In genomic region chr10:56892666-56893209, GRCm38 (mm10) we compare ENCODE assay signal across 15 mouse cellular contexts.
DNase-seq lines count a peak whose midpoint lies in the region; ATAC-seq and TF ChIP-seq lines count a peak whose summit lies in the region.
"Had no signal": no experiment of that assay in that cellular context is flagged by ENCODE, and none has a peak within 500 bp of the region (broad histone marks: within the 10 kb centered on the region; RNA-seq: fewer than 3 reads in every experiment).

No protein-coding gene starts in this region.

- ATAC-seq in forebrain, embryonic 12.5 days (ENCODE audit: low FRiP score) = no peak; the same call in none of the 2 replicates
- ATAC-seq in forebrain, embryonic 11.5 days (replicated peaks; ENCODE audit: low FRiP score) = no peak; the same call in 1 of the 2 replicates
- ATAC-seq in hindbrain, embryonic 12.5 days (ENCODE audit: low FRiP score) = peak; percentile 22; the same call in 1 of the 2 replicates
- ATAC-seq in midbrain, embryonic 13.5 days = no peak; the same call in 1 of the 2 replicates
- ATAC-seq in erythroid progenitor cell, adult 5-6 weeks (replicated peaks; ENCODE audit: low FRiP score, poor library complexity, severe bottlenecking) = no peak

- peak overlapping the region; percentile 58 for H3K27ac ChIP-seq in forebrain, embryonic 12.5 days
- no peak overlapping the region for H3K27ac ChIP-seq in forebrain, embryonic 11.5 days (ENCODE audit: low read depth, low read length)
- H3K27ac ChIP-seq in cortical plate, adult 2 months (ENCODE audit: insufficient read depth, low read length) = peak overlapping the region; percentile 76
- peak overlapping the region; percentile 17; the same call in 1 of the 2 replicates for H3K27ac ChIP-seq in hindbrain, embryonic 12.5 days
- no peak overlapping the region for H3K27ac ChIP-seq in midbrain, embryonic 13.5 days
- H3K27ac ChIP-seq: liver, embryonic 14.5 days had no signal

- no peak for TF ChIP-seq CTCF in cortical plate, adult 2 months (IDR thresholded peaks at IDR 0.05; ENCODE audit: extremely low read depth, insufficient read depth, low read length)

- 53% methylated on average over 10 of the region's 10 CpGs for WGBS in forebrain, embryonic 12.5 days
- WGBS in forebrain, embryonic 11.5 days = 61% methylated on average over 10 of the region's 10 CpGs
- WGBS in hindbrain, embryonic 12.5 days = 52% methylated on average over 10 of the region's 10 CpGs
- WGBS in midbrain, embryonic 13.5 days = 51% methylated on average over 10 of the region's 10 CpGs

- no peak overlapping the region for H3K4me3 ChIP-seq in forebrain, embryonic 12.5 days (replicated peaks)
- no peak overlapping the region for H3K4me3 ChIP-seq in forebrain, embryonic 11.5 days (ENCODE audit: low read depth, low read length)
- H3K4me3 ChIP-seq in cortical plate, adult 2 months (ENCODE audit: insufficient read depth, low read length) = no peak overlapping the region
- no peak overlapping the region for H3K4me3 ChIP-seq in hindbrain, embryonic 12.5 days
- H3K4me3 ChIP-seq in midbrain, embryonic 13.5 days (replicated peaks) = no peak overlapping the region
- H3K4me3 ChIP-seq: erythroblast, embryonic 14.5 days; myocyte had no signal

- no peaks in the 10 kb centered on the region for H3K9me3 ChIP-seq in forebrain, embryonic 12.5 days
- no peaks in the 10 kb centered on the region for H3K9me3 ChIP-seq in forebrain, embryonic 11.5 days (ENCODE audit: control insufficient read depth, low read length)
- H3K9me3 ChIP-seq in hindbrain, embryonic 12.5 days (replicated peaks) = no peaks in the 10 kb centered on the region
- H3K9me3 ChIP-seq in midbrain, embryonic 13.5 days = no peaks in the 10 kb centered on the region; the same call in 1 of the 2 replicates

- DNase-seq in forebrain, embryonic 11.5 days (ENCODE audit: low spot score) = no peak
- DNase-seq in layer of hippocampus, postnatal 25 days (ENCODE audit: extremely low spot score in 1 of 2, low spot score in 1 of 2) = no peak
- DNase-seq in heart, adult 9 months (ENCODE audit: low spot score in 2 of 2) = no peak
- DNase-seq: kidney, adult 8-10 months; lung, postnatal 36 days; retina, postnatal 1 day; thymus, adult 18-20 months had no signal

- H3K27me3 ChIP-seq in forebrain, embryonic 12.5 days = no peaks in the 10 kb centered on the region
- no peaks in the 10 kb centered on the region for H3K27me3 ChIP-seq in forebrain, embryonic 11.5 days (ENCODE audit: control insufficient read depth, insufficient read depth, low read length)
- H3K27me3 ChIP-seq in hindbrain, embryonic 12.5 days = no peaks in the 10 kb centered on the region
- no peaks in the 10 kb centered on the region for H3K27me3 ChIP-seq in midbrain, embryonic 13.5 days

- peaks cover 12% of the 10 kb centered on the region for H3K4me1 ChIP-seq in forebrain, embryonic 12.5 days
- H3K4me1 ChIP-seq in forebrain, embryonic 11.5 days (replicated peaks; ENCODE audit: control insufficient read depth, insufficient read depth, low read length) = 0 out of 2 replicates have a peak, but pooled peaks cover 2% of the 10 kb centered on the region
- H3K4me1 ChIP-seq in cortical plate, adult 2 months (ENCODE audit: control insufficient read depth, insufficient read depth, low read length) = no peaks in the 10 kb centered on the region
- H3K4me1 ChIP-seq in hindbrain, embryonic 12.5 days = peaks cover 8% of the 10 kb centered on the region
- peaks cover 11% of the 10 kb centered on the region for H3K4me1 ChIP-seq in midbrain, embryonic 13.5 days (replicated peaks)

- H3K4me2 ChIP-seq in forebrain, embryonic 12.5 days = 0 out of 2 replicates have a peak overlapping the region, but pooled peaks have one; percentile 10
- H3K4me2 ChIP-seq in forebrain, embryonic 11.5 days (ENCODE audit: low read depth, low read length, severe bottlenecking) = no peak overlapping the region
- 0 out of 2 replicates have a peak overlapping the region, but pooled peaks have one; percentile 15 for H3K4me2 ChIP-seq in hindbrain, embryonic 12.5 days (replicated peaks)
- H3K4me2 ChIP-seq in midbrain, embryonic 13.5 days (replicated peaks) = peak overlapping the region; percentile 19

- TF ChIP-seq POLR2A in cortical plate, adult 2 months (IDR thresholded peaks at IDR 0.05; ENCODE audit: extremely low read depth, insufficient read depth, low read length) = no peak

- no peak overlapping the region for H3K9ac ChIP-seq in forebrain, embryonic 12.5 days
- no peak overlapping the region for H3K9ac ChIP-seq in forebrain, embryonic 11.5 days (ENCODE audit: low read length)
- H3K9ac ChIP-seq in hindbrain, embryonic 12.5 days = no peak overlapping the region
- H3K9ac ChIP-seq in midbrain, embryonic 13.5 days (replicated peaks) = no peak overlapping the region
- H3K9ac ChIP-seq: liver, embryonic 14.5 days had no signal

- no peaks in the 10 kb centered on the region for H3K36me3 ChIP-seq in forebrain, embryonic 12.5 days (replicated peaks)
- H3K36me3 ChIP-seq in forebrain, embryonic 11.5 days (ENCODE audit: control insufficient read depth, insufficient read depth, low read length) = no peaks in the 10 kb centered on the region
- H3K36me3 ChIP-seq in hindbrain, embryonic 12.5 days = no peaks in the 10 kb centered on the region
- no peaks in the 10 kb centered on the region for H3K36me3 ChIP-seq in midbrain, embryonic 13.5 days

Comparison
In these comparisons a context has a peak if more than half of its experiments do, and no peak if none do; other contexts are left out.
1. H3K27ac ChIP-seq: peak in forebrain, embryonic 12.5 days (single experiment), cortical plate, adult 2 months (single experiment) and hindbrain, embryonic 12.5 days (single experiment); none in forebrain, embryonic 11.5 days (single experiment) and midbrain, embryonic 13.5 days (single experiment).